Mouse (Mus musculus) R1 (cell line): ENCODE data around the gene Zan.
"Not testable (repeated sequence)": the region's sequence is repeated elsewhere in the genome, so short reads cannot be mapped to it uniquely, and the experiment has no call there.

Experiments used
- DNase-seq: peaks from one replicate; pipeline ENCODE4 v3.0.0-alpha.2; 2018; ENCODE audit warnings: low read depth, low spot score

Gene Zan

GRCm38 (mm10) chr5:137501709-137502666 is 25.1 kb upstream of the Zan start, which contains the start of gene Pop7:
Pop7 (minus strand) TSS chr5:137502518.
- peak; percentile 100 for DNase-seq

- no peak for DNase-seq
Measured at GRCm38 (mm10) chr5:137500186-137500585, 23.3 kb upstream of the Zan start.

GRCm38 (mm10) chr5:137493831-137494230 is 17.0 kb upstream of the Zan start:
- peak; percentile 35 for DNase-seq

GRCm38 (mm10) chr5:137491559-137491958 is 14.7 kb upstream of the Zan start:
- DNase-seq: no peak

- peak; percentile 82 for DNase-seq
Measured at GRCm38 (mm10) chr5:137487616-137488015, 10.8 kb upstream of the Zan start.

GRCm38 (mm10) chr5:137485851-137486155 is 8.9 kb upstream of the Zan start:
- DNase-seq: no peak

- peak; percentile 20 for DNase-seq
Measured at GRCm38 (mm10) chr5:137485071-137485850, 8.4 kb upstream of the Zan start.

GRCm38 (mm10) chr5:137481897-137482296 is 5.0 kb upstream of the Zan start:
- no peak for DNase-seq

- peak; percentile 85 for DNase-seq
Measured at GRCm38 (mm10) chr5:137481138-137481537, 4.3 kb upstream of the Zan start.

- no peak for DNase-seq
Measured at GRCm38 (mm10) chr5:137474351-137474750, 2.5 kb downstream of the Zan start.

GRCm38 (mm10) chr5:137472252-137472904 is 4.5 kb downstream of the Zan start:
- DNase-seq: no peak

- DNase-seq: no peak
Measured at GRCm38 (mm10) chr5:137466946-137467345, 9.9 kb downstream of the Zan start.

- DNase-seq: no peak
Measured at GRCm38 (mm10) chr5:137465049-137465448, 11.8 kb downstream of the Zan start.

GRCm38 (mm10) chr5:137455866-137456591 is 20.8 kb downstream of the Zan start:
- DNase-seq: no peak

GRCm38 (mm10) chr5:137455206-137455605 is 21.7 kb downstream of the Zan start:
- DNase-seq: no peak

GRCm38 (mm10) chr5:137445536-137445935 is 31.3 kb downstream of the Zan start:
- DNase-seq: peak; percentile 93

- no peak for DNase-seq
Measured at GRCm38 (mm10) chr5:137440216-137440855, 36.5 kb downstream of the Zan start.

GRCm38 (mm10) chr5:137433889-137434288 is 43.0 kb downstream of the Zan start:
- DNase-seq: peak; percentile 68

GRCm38 (mm10) chr5:137430402-137430801 is 46.5 kb downstream of the Zan start:
- not testable (repeated sequence) for DNase-seq

- DNase-seq: no peak
Measured at GRCm38 (mm10) chr5:137425648-137426047, 51.2 kb downstream of the Zan start.

- DNase-seq: no peak
Measured at GRCm38 (mm10) chr5:137419841-137420240, 57.0 kb downstream of the Zan start.
